Mouse (Mus musculus) CH12F3 (cell line): Measurements from ENCODE around the gene Nrp1.

Source experiments
- in situ Hi-C: fragments of 300-500 bp; cut with MboI; formaldehyde crosslinking; loops from 2 replicates; pipeline ENCODE4 v1.14.3; 2020; ENCODE audit warnings: low sequenced_read_pairs

Nrp1 gene

GRCm38 (mm10) chr8:128362940-128363595, 4.7 kb downstream of the Nrp1 start:
- in situ Hi-C loops: loop anchor here (10.0 to 25.0 kb wide), 2 partner anchors 768 to 1026 kb away; no protein-coding TSS in a partner anchor

GRCm38 (mm10) chr8:128370496-128370895, 12.1 kb downstream of the Nrp1 start:
- in situ Hi-C loops: loop anchor here (25.0 kb wide), 1 partner anchor 1033 kb away; no protein-coding TSS in a partner anchor

- in situ Hi-C loops: loop anchor here (25.0 kb wide), 1 partner anchor 1034 kb away; no protein-coding TSS in a partner anchor
Observed at GRCm38 (mm10) chr8:128371026-128371425, 12.6 kb downstream of the Nrp1 start.

- in situ Hi-C loops: loop anchor here (25.0 kb wide), 1 partner anchor 1034 kb away; no protein-coding TSS in a partner anchor
Observed at GRCm38 (mm10) chr8:128371789-128372188, 13.4 kb downstream of the Nrp1 start.

- in situ Hi-C loops: loop anchor here (25.0 kb wide), 1 partner anchor 1035 kb away; no protein-coding TSS in a partner anchor
Observed at GRCm38 (mm10) chr8:128372724-128373123, 14.3 kb downstream of the Nrp1 start.

- in situ Hi-C loops: loop anchor here (25.0 kb wide), 1 partner anchor 1036 kb away; no protein-coding TSS in a partner anchor
Observed at GRCm38 (mm10) chr8:128373418-128373817, 15.0 kb downstream of the Nrp1 start.

- in situ Hi-C loops: no loop called here
Observed at GRCm38 (mm10) chr8:128375291-128375690, 16.9 kb downstream of the Nrp1 start.

GRCm38 (mm10) chr8:128383176-128383575, 24.8 kb downstream of the Nrp1 start:
- in situ Hi-C loops: no loop called here

- in situ Hi-C loops: no loop called here
Observed at GRCm38 (mm10) chr8:128384366-128384765, 26.0 kb downstream of the Nrp1 start.

GRCm38 (mm10) chr8:128384921-128385332, 26.5 kb downstream of the Nrp1 start:
- in situ Hi-C loops: no loop called here

GRCm38 (mm10) chr8:128386963-128387621, 28.7 kb downstream of the Nrp1 start:
- in situ Hi-C loops: no loop called here

GRCm38 (mm10) chr8:128390759-128391158, 32.4 kb downstream of the Nrp1 start:
- in situ Hi-C loops: no loop called here

GRCm38 (mm10) chr8:128391182-128391760, 32.9 kb downstream of the Nrp1 start:
- in situ Hi-C loops: no loop called here

GRCm38 (mm10) chr8:128394671-128395193, 36.3 kb downstream of the Nrp1 start:
- in situ Hi-C loops: no loop called here

GRCm38 (mm10) chr8:128396968-128397367, 38.6 kb downstream of the Nrp1 start:
- in situ Hi-C loops: no loop called here

- in situ Hi-C loops: no loop called here
Observed at GRCm38 (mm10) chr8:128397441-128397840, 39.0 kb downstream of the Nrp1 start.

- in situ Hi-C loops: no loop called here
Observed at GRCm38 (mm10) chr8:128398472-128399091, 40.2 kb downstream of the Nrp1 start.

- in situ Hi-C loops: no loop called here
Observed at GRCm38 (mm10) chr8:128400286-128400685, 41.9 kb downstream of the Nrp1 start.

- in situ Hi-C loops: no loop called here
Observed at GRCm38 (mm10) chr8:128404876-128405275, 46.5 kb downstream of the Nrp1 start.

- in situ Hi-C loops: no loop called here
Observed at GRCm38 (mm10) chr8:128413381-128413780, 55.0 kb downstream of the Nrp1 start.
